In the genomic region with DNA sequence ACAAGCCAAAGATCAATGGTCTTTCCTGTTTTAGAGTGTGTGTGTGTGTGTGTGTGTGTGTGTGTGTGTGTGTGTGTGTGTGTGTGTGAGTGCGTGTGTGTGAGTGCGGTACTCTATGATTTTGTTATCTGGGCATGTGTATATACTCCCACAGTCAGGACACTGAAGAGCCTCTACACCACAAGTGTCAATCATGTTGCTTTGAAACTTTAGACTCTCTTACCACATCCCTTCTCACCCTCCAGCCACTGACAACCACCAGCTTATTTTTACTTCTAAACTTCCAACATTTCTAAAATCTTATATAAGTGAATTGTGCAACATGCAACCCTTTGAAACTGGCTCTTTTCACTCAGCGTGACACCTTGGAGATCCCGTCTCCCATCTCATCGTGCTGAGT, we compare ENCODE assay signal across 22 mouse cellular contexts.
DNase-seq lines count a peak whose midpoint lies in the region; ATAC-seq and TF ChIP-seq lines count a peak whose summit lies in the region.
"Had no signal": no experiment of that assay in that cellular context is flagged by ENCODE, and none has a peak within 500 bp of the region (broad histone marks: within the 10 kb centered on the region; RNA-seq: fewer than 3 reads in every experiment).

No protein-coding gene starts in this region.

- no peaks in the 10 kb centered on the region for H3K36me3 ChIP-seq in myocyte (ENCODE audit: control insufficient read depth, insufficient read depth)
- H3K36me3 ChIP-seq: G1E had no signal

- H3ac ChIP-seq in myocyte (ENCODE audit: control insufficient read depth, insufficient read length) = no peak overlapping the region

- H3K4me3 ChIP-seq in myocyte = no peak overlapping the region

- ATAC-seq in common myeloid progenitor, adult 5-6 weeks (replicated peaks; ENCODE audit: low read depth, poor library complexity, severe bottlenecking) = peak; percentile 62
- ATAC-seq in hematopoietic stem cell, adult 5-6 weeks (replicated peaks in 1 of 2; ENCODE audit: insufficient read depth in 1 of 2, low FRiP score in 2 of 2, low TSS enrichment in 1 of 2, low read depth in 1 of 2, poor library complexity in 2 of 2, severe bottlenecking in 2 of 2) = peak; percentile 53 to 75; a peak in 3 of 4 replicates
- ATAC-seq in megakaryocyte progenitor cell, adult 5-6 weeks (replicated peaks; ENCODE audit: poor library complexity) = 0 out of 2 replicates have a peak, but pooled peaks have one; percentile 29
- ATAC-seq: activated CD4-positive, CD25-positive, alpha-beta regulatory T cell, adult 4 months; CD4-positive, CD25-positive, alpha-beta regulatory T cell, adult 4 months; Patski had no signal

- H3K27me3 ChIP-seq in myocyte (ENCODE audit: control insufficient read depth, insufficient read depth, insufficient read length) = no peaks in the 10 kb centered on the region
- H3K27me3 ChIP-seq: CH12.LX, Patski had no signal

- H3K4me2 ChIP-seq in myocyte (ENCODE audit: low read depth) = no peak overlapping the region

- no peak for TF ChIP-seq POLR2A in myocyte (IDR thresholded peaks at IDR 0.05; ENCODE audit: insufficient read length, low read depth)

- no peaks in the 10 kb centered on the region for H3K79me2 ChIP-seq in myocyte (ENCODE audit: control insufficient read depth, insufficient read depth)

- intact Hi-C loops in gastrocnemius, postnatal 14 days (cut with DNase I; ENCODE audit: low total_unique reads) = no loop called here

- DNase-seq in gastrocnemius, postnatal 14 days = no peak
- DNase-seq in frontal cortex, postnatal 14 days (ENCODE audit: low spot score in 2 of 2) = no peak
- DNase-seq in right cerebral cortex, postnatal 4 days = no peak
- no peak for DNase-seq in cerebellum, postnatal 10 days
- DNase-seq: adrenal gland, adult 2 months; adrenal gland, adult 8-10 months; adrenal gland, postnatal 10 days; adrenal gland, postnatal 14 days; adrenal gland, postnatal 25 days; adrenal gland, postnatal 36 days; B cell, adult 2 months; cerebellum, adult 11 months; cerebellum, adult 11-12 months had no signal

TF ChIP-seq in myocyte, 11 proteins besides CTCF, POLR2A, EP300 and RAD21:
- TF ChIP-seq SRF (IDR thresholded peaks at IDR 0.05; ENCODE audit: control insufficient read depth, insufficient read length, low read depth) = no peak
- TF ChIP-seq CEBPB (IDR thresholded peaks at IDR 0.05; ENCODE audit: insufficient read depth, poor library complexity, severe bottlenecking) = peak; percentile 22; the same call in 1 of the 2 replicates
